In the genomic region with DNA sequence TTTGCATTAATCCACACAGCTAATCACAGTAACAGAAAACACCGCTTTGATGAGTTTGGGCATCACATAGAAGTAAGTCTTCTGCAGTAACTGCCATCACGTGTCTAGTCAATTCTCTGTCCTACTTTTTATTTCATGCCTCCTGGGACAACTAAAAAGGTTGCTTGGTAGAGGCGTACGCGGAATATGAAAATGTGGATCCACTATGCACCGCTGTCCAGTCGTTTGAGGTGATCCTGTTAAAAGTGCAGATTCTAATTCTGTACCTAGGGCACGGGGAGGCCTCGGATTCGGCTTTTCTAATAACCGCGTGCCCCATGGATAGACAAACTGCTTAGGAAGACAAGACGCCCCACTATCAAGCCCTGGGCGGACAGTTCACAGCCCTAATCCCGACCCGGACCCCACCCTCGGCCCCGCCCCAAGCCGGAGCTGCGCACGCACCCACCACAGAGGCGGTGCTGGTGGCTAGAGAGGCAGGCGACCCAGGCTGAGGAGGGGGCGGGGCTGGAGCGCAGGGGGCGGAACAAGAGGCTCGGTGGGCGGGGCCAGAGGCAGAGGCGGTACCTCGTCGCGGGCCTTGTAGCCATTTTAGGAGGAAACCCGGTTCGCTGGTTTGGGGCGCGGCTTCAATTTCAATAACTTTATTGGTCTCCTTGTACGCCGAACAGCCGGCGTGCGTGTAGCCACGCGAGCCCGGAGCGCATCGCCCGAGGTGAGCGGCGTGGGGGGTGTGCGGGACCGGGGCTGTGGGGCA, we compare ENCODE assay signal across 8 mouse cellular contexts. TPM values are rescaled to one million over a fixed set of nuclear protein-coding genes. Genes with fewer than 3 reads are reported as not detected.
A peak's percentile ranks its signal among the peaks of the same experiment; 100 is the strongest.
DNase-seq lines count a peak whose midpoint lies in the region; ATAC-seq and TF ChIP-seq lines count a peak whose summit lies in the region.

A gene (plus strand): TSS at position 539 of the 757 bp plus-strand sequence.

- H3K9ac ChIP-seq in hindbrain, postnatal 0 days (replicated peaks; ENCODE audit: low read length): peak within 1 kb of the TSS; percentile 74

- intact Hi-C loops in gastrocnemius, adult 2 months (cut with DNase I): loop anchor here (5.0 kb wide), 1 partner anchor 109 kb away; no protein-coding TSS in a partner anchor
- intact Hi-C loops in left cerebral cortex, adult 2 months (cut with DNase I): loop anchor here (1.0 kb wide), 1 partner anchor 48 kb away; a partner anchor contains a TSS

- no peaks in the 10 kb centered on the region for H3K9me3 ChIP-seq in hindbrain, postnatal 0 days (ENCODE audit: low read length)

- 1% methylated on average over 50 of the region's 51 CpGs for WGBS in hindbrain, postnatal 0 days

- peak within 1 kb of the TSS; percentile 94 for H3K27ac ChIP-seq in gastrocnemius, adult 2 months
- H3K27ac ChIP-seq in hindbrain, postnatal 0 days: peak within 1 kb of the TSS; percentile 49; the same call in 1 of the 2 replicates
- peak within 1 kb of the TSS; percentile 88 for H3K27ac ChIP-seq in left cerebral cortex, adult 2 months

- H3K4me3 ChIP-seq in gastrocnemius, adult 2 months: peak within 1 kb of the TSS; percentile 96
- H3K4me3 ChIP-seq in hindbrain, postnatal 0 days (ENCODE audit: low read length): peak within 1 kb of the TSS; percentile 75
- peak within 1 kb of the TSS; percentile 97 for H3K4me3 ChIP-seq in left cerebral cortex, adult 2 months

- peak; percentile 89 for ATAC-seq in common myeloid progenitor, adult 5-6 weeks (replicated peaks; ENCODE audit: low read depth, poor library complexity, severe bottlenecking)
- peak; percentile 98 for ATAC-seq in hindbrain, postnatal 0 days
- ATAC-seq in megakaryocyte, adult 5-6 weeks (ENCODE audit: poor library complexity, severe bottlenecking): peak; percentile 95

- peaks cover 4% of the 10 kb centered on the region; the same call in 1 of the 2 replicates for H3K36me3 ChIP-seq in hindbrain, postnatal 0 days (ENCODE audit: insufficient read depth, low read length)

- H3K4me2 ChIP-seq in hindbrain, postnatal 0 days (ENCODE audit: low read depth, low read length): peak within 1 kb of the TSS; percentile 89

- H3K27me3 ChIP-seq in hindbrain, postnatal 0 days (ENCODE audit: insufficient read depth, low read length): no peaks in the 10 kb centered on the region

- H3K4me1 ChIP-seq in hindbrain, postnatal 0 days (ENCODE audit: insufficient read depth, low read length): 0 out of 2 replicates have a peak, but pooled peaks cover 10% of the 10 kb centered on the region

- DNase-seq in ZHBTc4 (ENCODE audit: low read depth, low spot score): peak; percentile 98
- DNase-seq in gastrocnemius, adult 2 months: peak; percentile 99
- DNase-seq in hindbrain, postnatal 0 days (ENCODE audit: low spot score): peak; percentile 98
- peak; percentile 98 to 99 for DNase-seq in left cerebral cortex, adult 2 months (ENCODE audit: extremely low spot score in 1 of 2, low spot score in 2 of 2)
- peak; percentile 97 to 98 for DNase-seq in right cerebral cortex, adult 2 months (ENCODE audit: low spot score in 2 of 2)
- peak; percentile 99 for DNase-seq in urinary bladder, postnatal 14 days (ENCODE audit: low spot score)

- no peak for TF ChIP-seq CTCF in gastrocnemius, adult 2 months (IDR thresholded peaks at IDR 0.05)
- no peak for TF ChIP-seq CTCF in hindbrain, postnatal 0 days (IDR thresholded peaks at IDR 0.05; ENCODE audit: low read depth)
- TF ChIP-seq CTCF in left cerebral cortex, adult 2 months (IDR thresholded peaks at IDR 0.05): no peak

RNA-seq across cellular contexts. Expression of the gene that starts here (rescaled TPM):
- 2.8 and 3.2 TPM in 2 replicates for total RNA-seq in common myeloid progenitor, adult 5-6 weeks (2017)
- total RNA-seq in gastrocnemius, adult 2 months (2021): 100 to 1,000 TPM; 137 to 243 TPM
- total RNA-seq in hindbrain, postnatal 0 days (2014; rRNA removed): 21.6 and 22.0 TPM in 2 replicates
- polyA plus RNA-seq in hindbrain, postnatal 0 days (2015; fragmentation: Nextera tagmentation; extraction: Ambion mirVana): 15.9 and 16.1 TPM in 2 replicates
- 10 to 100 TPM; 30.0 to 32.8 TPM for total RNA-seq in left cerebral cortex, adult 2 months (2021)
- total RNA-seq in megakaryocyte, adult 5-6 weeks (2015): 10.8 and 12.3 TPM in 2 replicates
- 6.9 and 11.0 TPM in 2 replicates for total RNA-seq in megakaryocyte, adult 5-6 weeks (2017)

Comparison
In these comparisons a context has a peak if more than half of its experiments do, and no peak if none do; other contexts are left out.
1. Peak in every context shown above with its lines: DNase-seq, ATAC-seq, H3K4me3 ChIP-seq and H3K27ac ChIP-seq.